Mouse (Mus musculus): ENCODE measurements around the gene Kcnh3. TPM values are rescaled to one million over a fixed set of nuclear protein-coding genes. Genes with fewer than 3 reads are reported as not detected.

The Kcnh3 gene
- polyA plus RNA-seq, 2 experiments: 0.58 to 1.6 TPM

DNA sequence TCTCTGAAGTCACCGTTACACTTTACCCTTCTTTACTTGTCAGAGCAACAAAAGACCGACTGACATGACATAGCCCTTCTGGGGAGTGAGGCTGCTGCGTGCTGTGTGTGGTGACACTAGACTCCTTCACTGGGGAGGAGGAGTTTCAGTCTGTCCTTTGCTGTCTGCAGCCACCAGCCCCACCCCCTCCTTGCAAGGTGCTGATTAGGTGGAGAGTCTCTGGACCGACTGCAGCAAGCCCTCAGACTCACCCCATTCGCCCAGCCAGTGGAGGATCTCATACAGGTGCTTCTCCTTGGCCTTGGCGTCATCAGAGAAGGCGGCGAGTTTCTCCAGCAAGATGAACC, 60.5 kb downstream of the Kcnh3 start:
- Histone ChIP-seq H3K9ac (ENCODE audit: low read depth, low read length, severe bottlenecking) (no peak overlapping the region), H3K4me1 (ENCODE audit: control insufficient read depth, insufficient read depth, low read length) (no peaks in the 10 kb centered on the region), H3K27me3 (ENCODE audit: control insufficient read depth, insufficient read depth, low read length) (no peaks in the 10 kb centered on the region), H3K4me2 (replicated peaks; ENCODE audit: low read depth, low read length, severe bottlenecking) (no peak overlapping the region), H3K27ac (replicated peaks; ENCODE audit: low read depth, low read length) (no peak overlapping the region), H3K4me3 (replicated peaks; ENCODE audit: low read length) (no peak overlapping the region), H3K36me3 (ENCODE audit: control insufficient read depth, insufficient read depth, low read length) (no peaks in the 10 kb centered on the region), H3K9me3 (ENCODE audit: control insufficient read depth, low read length) (no peaks in the 10 kb centered on the region)
- ATAC-seq (ENCODE audit: low FRiP score, low read depth): no peak
- DNase-seq (ENCODE audit: low spot score): no peak
- no peak for TF ChIP-seq POLR2A (IDR thresholded peaks at IDR 0.05; ENCODE audit: borderline replicate concordance, extremely low read depth, insufficient read depth, insufficient read length)
- WGBS: 53% methylated on average over 8 of the region's 8 CpGs

- Histone ChIP-seq H3K9ac (ENCODE audit: low read depth, low read length, severe bottlenecking) (no peak overlapping the region), H3K9me3 (ENCODE audit: control insufficient read depth, low read length) (no peaks in the 10 kb centered on the region), H3K4me1 (ENCODE audit: control insufficient read depth, insufficient read depth, low read length) (peaks cover 5% of the 10 kb centered on the region; the same call in 1 of the 2 replicates), H3K36me3 (ENCODE audit: control insufficient read depth, insufficient read depth, low read length) (no peaks in the 10 kb centered on the region), H3K4me3 (replicated peaks; ENCODE audit: low read length) (no peak overlapping the region), H3K4me2 (replicated peaks; ENCODE audit: low read depth, low read length, severe bottlenecking) (no peak overlapping the region), H3K27ac (replicated peaks; ENCODE audit: low read depth, low read length) (no peak overlapping the region), H3K27me3 (ENCODE audit: control insufficient read depth, insufficient read depth, low read length) (no peaks in the 10 kb centered on the region)
- ATAC-seq (ENCODE audit: low FRiP score, low read depth) (no peak), DNase-seq (ENCODE audit: low spot score) (no peak)
- TF ChIP-seq POLR2A (IDR thresholded peaks at IDR 0.05; ENCODE audit: borderline replicate concordance, extremely low read depth, insufficient read depth, insufficient read length): no peak
- 88% methylated on average over 11 of the region's 11 CpGs for WGBS
Measured at GRCm38 (mm10) chr15:99290586-99290985, 65.9 kb downstream of the Kcnh3 start.

Other genes with a start within 250 kb of the Kcnh3 start
- gene Tuba1c, start 195.0 kb upstream of the Kcnh3 start, polyA plus RNA-seq (2012; rRNA removed): 192 and 293 TPM in 2 replicates
- gene Tuba1c, start 195.0 kb upstream of the Kcnh3 start, polyA plus RNA-seq (2014; fragmentation: Nextera tagmentation; extraction: Ambion mirVana): 150 and 162 TPM in 2 replicates
- 2.7 and 4.2 TPM in 2 replicates for gene Prph, start 169.7 kb upstream of the Kcnh3 start, polyA plus RNA-seq (2012; rRNA removed)
- gene Prph, start 169.7 kb upstream of the Kcnh3 start, polyA plus RNA-seq (2014; fragmentation: Nextera tagmentation; extraction: Ambion mirVana): 1.3 and 1.7 TPM in 2 replicates
- gene Troap, start 150.3 kb upstream of the Kcnh3 start, polyA plus RNA-seq (2012; rRNA removed): 41.5 and 51.3 TPM in 2 replicates
- 20.3 and 22.1 TPM in 2 replicates for gene Troap, start 150.3 kb upstream of the Kcnh3 start, polyA plus RNA-seq (2014; fragmentation: Nextera tagmentation; extraction: Ambion mirVana)
- gene C1ql4, start 137.0 kb upstream of the Kcnh3 start, polyA plus RNA-seq (2012; rRNA removed): 0.13 TPM in 1 of 2 replicates, not detected in the other
- gene C1ql4, start 137.0 kb upstream of the Kcnh3 start, polyA plus RNA-seq (2014; fragmentation: Nextera tagmentation; extraction: Ambion mirVana): not detected in 2 replicates
- gene Dnajc22, start 131.7 kb upstream of the Kcnh3 start, polyA plus RNA-seq (2012; rRNA removed): 0.87 and 1.7 TPM in 2 replicates
- gene Dnajc22, start 131.7 kb upstream of the Kcnh3 start, polyA plus RNA-seq (2014; fragmentation: Nextera tagmentation; extraction: Ambion mirVana): 0.11 and 0.37 TPM in 2 replicates
- gene Spats2, start 98.9 kb upstream of the Kcnh3 start, polyA plus RNA-seq (2012; rRNA removed): 47.1 and 48.4 TPM in 2 replicates
- gene Spats2, start 98.9 kb upstream of the Kcnh3 start, polyA plus RNA-seq (2014; fragmentation: Nextera tagmentation; extraction: Ambion mirVana): 39.7 and 41.7 TPM in 2 replicates
- 88.5 and 113 TPM in 2 replicates for gene Mcrs1, start 27.1 kb downstream of the Kcnh3 start, polyA plus RNA-seq (2012; rRNA removed)
- 130 and 139 TPM in 2 replicates for gene Mcrs1, start 27.1 kb downstream of the Kcnh3 start, polyA plus RNA-seq (2014; fragmentation: Nextera tagmentation; extraction: Ambion mirVana)
- 143 and 154 TPM in 2 replicates for gene Prpf40b, start 70.2 kb downstream of the Kcnh3 start, polyA plus RNA-seq (2012; rRNA removed)
- 47.0 and 54.3 TPM in 2 replicates for gene Prpf40b, start 70.2 kb downstream of the Kcnh3 start, polyA plus RNA-seq (2014; fragmentation: Nextera tagmentation; extraction: Ambion mirVana)
- gene Fam186b, start 71.0 kb downstream of the Kcnh3 start, polyA plus RNA-seq (2012; rRNA removed): 0.19 and 0.24 TPM in 2 replicates
- gene Fam186b, start 71.0 kb downstream of the Kcnh3 start, polyA plus RNA-seq (2014; fragmentation: Nextera tagmentation; extraction: Ambion mirVana): 0.12 and 0.32 TPM in 2 replicates
- 55.0 and 65.4 TPM in 2 replicates for gene Fmnl3, start 145.6 kb downstream of the Kcnh3 start, polyA plus RNA-seq (2012; rRNA removed)
- 19.8 and 26.8 TPM in 2 replicates for gene Fmnl3, start 145.6 kb downstream of the Kcnh3 start, polyA plus RNA-seq (2014; fragmentation: Nextera tagmentation; extraction: Ambion mirVana)
- gene Tmbim6, start 168.0 kb downstream of the Kcnh3 start, polyA plus RNA-seq (2012; rRNA removed): 216 and 283 TPM in 2 replicates
- gene Tmbim6, start 168.0 kb downstream of the Kcnh3 start, polyA plus RNA-seq (2014; fragmentation: Nextera tagmentation; extraction: Ambion mirVana): 296 and 305 TPM in 2 replicates
- 24.4 and 32.4 TPM in 2 replicates for gene Nckap5l, start 232.9 kb downstream of the Kcnh3 start, polyA plus RNA-seq (2012; rRNA removed)
- 14.1 and 19.3 TPM in 2 replicates for gene Nckap5l, start 232.9 kb downstream of the Kcnh3 start, polyA plus RNA-seq (2014; fragmentation: Nextera tagmentation; extraction: Ambion mirVana)
- 9.0 and 9.2 TPM in 2 replicates for gene Bcdin3d, start 249.9 kb downstream of the Kcnh3 start, polyA plus RNA-seq (2012; rRNA removed)
- gene Bcdin3d, start 249.9 kb downstream of the Kcnh3 start, polyA plus RNA-seq (2014; fragmentation: Nextera tagmentation; extraction: Ambion mirVana): 13.6 and 14.5 TPM in 2 replicates